Mouse (Mus musculus) megakaryocyte-erythroid progenitor cell, adult 5-6 weeks (primary cell): Measurements from ENCODE around the gene Ramp2. TPM values are rescaled to one million over a fixed set of nuclear protein-coding genes. Genes with fewer than 3 reads are reported as not detected.

ENCODE experiments used
- ATAC-seq: replicated peaks from 2 replicates; pipeline ENCODE4 v1.8.0; 2016; ENCODE audit warnings: mild to moderate bottlenecking, inconsistent platforms; ENCODE audit not compliant: severe bottlenecking, poor library complexity, low FRiP score, low TSS enrichment
- total RNA-seq, 2 experiments: library from RNA; stranded (forward) in 1 of 2; stranded (reverse) in 1 of 2; fragments of 200-1000, 215-1000 nt in 1 of 2; fragments of >200 nt in 1 of 2; fragmentation: Nextera tagmentation in 1 of 2; gene quantifications; 2 replicates each; pipeline ENCODE4 v1.2.3; 2014 to 2017

Ramp2 gene
- total RNA-seq, 2 experiments from 2014 or later = not detected

DNA sequence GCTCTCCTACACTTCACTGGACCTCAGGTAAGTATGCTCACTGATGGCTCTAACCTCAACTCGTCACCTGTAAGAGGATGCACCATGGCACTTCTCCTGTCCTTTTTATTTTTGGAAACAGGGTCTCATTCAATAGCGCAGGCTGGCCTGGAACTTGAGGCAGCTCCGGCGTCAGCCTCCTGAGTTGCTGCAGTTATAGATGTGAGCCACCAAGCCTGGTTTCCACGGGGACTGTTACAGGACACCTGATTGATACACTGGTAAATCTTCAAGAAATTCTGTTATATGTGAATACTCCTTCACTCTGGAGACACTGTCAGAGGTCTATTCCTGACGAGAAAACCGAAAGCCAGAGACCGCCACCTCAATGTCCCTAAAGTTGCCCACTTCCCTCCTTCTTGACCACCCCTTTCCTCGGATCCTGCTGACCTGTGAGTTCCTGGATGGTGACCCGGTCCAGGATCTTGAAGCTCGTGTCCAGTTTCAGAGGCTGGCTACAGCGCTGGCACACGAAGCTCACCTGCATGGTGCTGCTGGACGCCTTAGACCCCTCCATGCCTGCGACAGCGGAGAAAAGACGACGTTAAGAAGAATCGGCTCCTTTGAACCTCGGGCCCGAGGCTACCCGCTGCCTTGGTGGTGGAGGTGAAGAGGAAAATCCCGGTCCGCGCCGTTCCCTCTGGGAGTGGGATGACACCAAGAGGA is 55.6 kb downstream of the Ramp2 start:
- peak; percentile 54 for ATAC-seq

DNA sequence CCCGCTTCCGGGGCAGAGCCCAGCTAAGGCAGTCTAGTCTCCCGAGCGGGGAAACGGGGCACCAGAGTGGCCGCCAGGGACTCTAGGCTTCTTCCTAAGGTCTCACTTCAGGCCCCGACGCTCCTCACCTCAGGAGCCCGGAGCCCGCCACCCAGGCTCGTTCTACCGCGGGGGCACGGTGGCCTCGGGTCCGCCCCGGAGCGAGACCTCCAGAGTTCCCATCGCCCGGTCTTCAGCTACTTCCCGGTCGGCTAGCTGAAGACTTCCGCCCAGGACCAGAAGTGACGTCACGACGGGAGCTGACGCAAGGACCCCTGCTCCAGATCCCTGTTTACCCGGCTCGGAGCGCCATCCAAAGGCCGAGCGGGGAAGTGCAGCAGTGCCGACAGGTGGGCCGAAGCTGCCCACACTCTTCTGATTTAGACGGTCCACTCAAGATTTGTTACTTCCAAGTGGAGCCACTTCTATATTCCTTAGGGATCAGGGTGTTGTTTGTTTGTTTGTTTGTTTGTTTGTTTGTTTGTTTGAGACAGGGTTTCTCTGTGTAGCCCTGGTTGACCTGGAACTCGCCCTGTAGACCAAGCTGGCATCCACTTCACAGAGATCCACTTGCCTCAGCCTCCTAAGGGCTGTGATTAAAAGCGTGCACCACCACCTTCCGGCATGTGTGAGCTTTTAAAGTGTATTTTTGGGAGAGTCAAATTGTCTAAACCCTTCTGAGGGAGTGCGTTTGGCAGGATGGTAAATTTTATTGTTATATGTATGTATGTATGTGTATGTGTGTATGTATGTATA is 56.4 kb downstream of the Ramp2 start, which contains the start of gene Becn1:
TSS of gene Becn1 (minus strand) at position 283 of the 795 bp plus-strand sequence.
- ATAC-seq = peak; percentile 96

DNA sequence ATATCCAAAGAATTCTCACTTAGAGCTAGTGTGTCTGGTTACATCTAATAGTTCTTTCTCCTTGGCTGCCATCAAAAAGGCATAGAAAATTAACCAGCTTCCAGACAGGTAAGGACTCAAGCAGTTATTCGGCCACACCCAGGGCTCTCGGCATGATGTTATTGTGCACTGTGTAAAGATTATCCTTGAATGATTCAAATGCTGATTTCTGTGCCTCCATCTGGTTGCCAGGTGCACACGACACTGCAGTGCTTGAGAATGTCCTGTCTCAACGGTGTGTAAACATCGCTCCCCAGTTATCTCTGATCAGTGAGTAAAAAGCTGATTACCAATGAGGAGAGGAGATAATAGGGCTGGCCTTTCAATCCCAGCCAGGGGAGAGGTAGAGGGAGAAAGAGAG is 61.9 kb downstream of the Ramp2 start:
- ATAC-seq = 0 out of 2 replicates have a peak, but pooled peaks have one; percentile 34

Other genes with a start within 250 kb of the Ramp2 start
- gene Atp6v0a1, start 236.6 kb upstream of the Ramp2 start, total RNA-seq (2014; fragmentation: Nextera tagmentation) = 65.0 and 67.0 TPM in 2 replicates
- 32.0 and 71.5 TPM in 2 replicates for gene Atp6v0a1, start 236.6 kb upstream of the Ramp2 start, total RNA-seq (2017)
- gene Naglu, start 176.0 kb upstream of the Ramp2 start, total RNA-seq (2014; fragmentation: Nextera tagmentation) = 1.5 and 4.3 TPM in 2 replicates
- 3.1 and 4.5 TPM in 2 replicates for gene Naglu, start 176.0 kb upstream of the Ramp2 start, total RNA-seq (2017)
- not detected in 2 replicates for gene Hsd17b1, start 167.6 kb upstream of the Ramp2 start, total RNA-seq (2014; fragmentation: Nextera tagmentation)
- not detected in 2 replicates for gene Hsd17b1, start 167.6 kb upstream of the Ramp2 start, total RNA-seq (2017)
- gene Coasy, start 163.5 kb upstream of the Ramp2 start, total RNA-seq (2014; fragmentation: Nextera tagmentation) = 27.3 and 30.7 TPM in 2 replicates
- gene Coasy, start 163.5 kb upstream of the Ramp2 start, total RNA-seq (2017) = 15.1 and 17.2 TPM in 2 replicates
- gene Mlx, start 158.8 kb upstream of the Ramp2 start, total RNA-seq (2014; fragmentation: Nextera tagmentation) = 46.8 and 53.3 TPM in 2 replicates
- gene Mlx, start 158.8 kb upstream of the Ramp2 start, total RNA-seq (2017) = 34.5 and 74.8 TPM in 2 replicates
- 26.2 and 65.9 TPM in 2 replicates for gene Psmc3ip, start 150.6 kb upstream of the Ramp2 start, total RNA-seq (2014; fragmentation: Nextera tagmentation)
- 38.0 and 79.3 TPM in 2 replicates for gene Psmc3ip, start 150.6 kb upstream of the Ramp2 start, total RNA-seq (2017)
- gene Retreg3, start 126.1 kb upstream of the Ramp2 start, total RNA-seq (2014; fragmentation: Nextera tagmentation) = 17.0 and 20.6 TPM in 2 replicates
- gene Retreg3, start 126.1 kb upstream of the Ramp2 start, total RNA-seq (2017) = 29.3 and 36.7 TPM in 2 replicates
- gene Tubg1, start 126.1 kb upstream of the Ramp2 start, total RNA-seq (2014; fragmentation: Nextera tagmentation) = 51.9 and 55.2 TPM in 2 replicates
- 28.7 and 42.7 TPM in 2 replicates for gene Tubg1, start 126.1 kb upstream of the Ramp2 start, total RNA-seq (2017)
- not detected in 2 replicates for gene Tubg2, start 90.1 kb upstream of the Ramp2 start, total RNA-seq (2014; fragmentation: Nextera tagmentation)
- gene Tubg2, start 90.1 kb upstream of the Ramp2 start, total RNA-seq (2017) = not detected in 2 replicates
- not detected in 2 replicates for gene Cntnap1, start 75.5 kb upstream of the Ramp2 start, total RNA-seq (2014; fragmentation: Nextera tagmentation)
- gene Cntnap1, start 75.5 kb upstream of the Ramp2 start, total RNA-seq (2017) = 0.15 TPM in 1 of 2 replicates, not detected in the other
- gene Plekhh3, start 74.7 kb upstream of the Ramp2 start, total RNA-seq (2014; fragmentation: Nextera tagmentation) = not detected in 2 replicates
- gene Plekhh3, start 74.7 kb upstream of the Ramp2 start, total RNA-seq (2017) = not detected in 2 replicates
- gene Ccr10, start 70.6 kb upstream of the Ramp2 start, total RNA-seq (2014; fragmentation: Nextera tagmentation) = not detected in 2 replicates
- not detected in 2 replicates for gene Ccr10, start 70.6 kb upstream of the Ramp2 start, total RNA-seq (2017)
- gene Ezh1, start 19.6 kb upstream of the Ramp2 start, total RNA-seq (2014; fragmentation: Nextera tagmentation) = 18.2 and 20.6 TPM in 2 replicates
- 13.8 and 20.3 TPM in 2 replicates for gene Ezh1, start 19.6 kb upstream of the Ramp2 start, total RNA-seq (2017)
- gene Vps25, start 7.7 kb downstream of the Ramp2 start, total RNA-seq (2014; fragmentation: Nextera tagmentation) = 112 and 137 TPM in 2 replicates
- 44.7 and 71.5 TPM in 2 replicates for gene Vps25, start 7.7 kb downstream of the Ramp2 start, total RNA-seq (2017)
- gene Wnk4, start 14.5 kb downstream of the Ramp2 start, total RNA-seq (2014; fragmentation: Nextera tagmentation) = 0.25 and 1.4 TPM in 2 replicates
- 0.05 and 0.30 TPM in 2 replicates for gene Wnk4, start 14.5 kb downstream of the Ramp2 start, total RNA-seq (2017)
- gene Cntd1, start 33.0 kb downstream of the Ramp2 start, total RNA-seq (2014; fragmentation: Nextera tagmentation) = 2.3 and 3.7 TPM in 2 replicates
- 2.1 and 4.2 TPM in 2 replicates for gene Cntd1, start 33.0 kb downstream of the Ramp2 start, total RNA-seq (2017)
- 67.5 and 86.7 TPM in 2 replicates for gene Coa3, start 33.1 kb downstream of the Ramp2 start, total RNA-seq (2014; fragmentation: Nextera tagmentation)
- gene Coa3, start 33.1 kb downstream of the Ramp2 start, total RNA-seq (2017) = 28.4 and 40.6 TPM in 2 replicates
- 86.7 and 98.7 TPM in 2 replicates for gene Becn1, start 56.3 kb downstream of the Ramp2 start, total RNA-seq (2014; fragmentation: Nextera tagmentation)
- gene Becn1, start 56.3 kb downstream of the Ramp2 start, total RNA-seq (2017) = 160 and 162 TPM in 2 replicates
- 239 and 277 TPM in 2 replicates for gene Psme3, start 70.2 kb downstream of the Ramp2 start, total RNA-seq (2014; fragmentation: Nextera tagmentation)
- gene Psme3, start 70.2 kb downstream of the Ramp2 start, total RNA-seq (2017) = 176 and 226 TPM in 2 replicates
- gene Aoc2, start 79.0 kb downstream of the Ramp2 start, total RNA-seq (2014; fragmentation: Nextera tagmentation) = 7.6 and 11.5 TPM in 2 replicates
- gene Aoc2, start 79.0 kb downstream of the Ramp2 start, total RNA-seq (2017) = 1.9 and 2.9 TPM in 2 replicates
- gene Aoc3, start 84.6 kb downstream of the Ramp2 start, total RNA-seq (2014; fragmentation: Nextera tagmentation) = not detected in 2 replicates
- gene Aoc3, start 84.6 kb downstream of the Ramp2 start, total RNA-seq (2017) = 0.69 TPM in 1 of 2 replicates, not detected in the other
- gene G6pc, start 121.5 kb downstream of the Ramp2 start, total RNA-seq (2014; fragmentation: Nextera tagmentation) = not detected in 2 replicates
- gene G6pc, start 121.5 kb downstream of the Ramp2 start, total RNA-seq (2017) = not detected in 2 replicates
- 74.9 and 108 TPM in 2 replicates for gene Aarsd1, start 171.6 kb downstream of the Ramp2 start, total RNA-seq (2014; fragmentation: Nextera tagmentation)
- gene Aarsd1, start 171.6 kb downstream of the Ramp2 start, total RNA-seq (2017) = 81.8 and 87.7 TPM in 2 replicates
- 4.9 and 7.1 TPM in 2 replicates for gene Gm27029, start 178.8 kb downstream of the Ramp2 start, total RNA-seq (2014; fragmentation: Nextera tagmentation)
- 0.61 TPM in 1 of 2 replicates, not detected in the other for gene Gm27029, start 178.8 kb downstream of the Ramp2 start, total RNA-seq (2017)
- 5.1 and 6.5 TPM in 2 replicates for gene Rundc1, start 179.1 kb downstream of the Ramp2 start, total RNA-seq (2014; fragmentation: Nextera tagmentation)
- gene Rundc1, start 179.1 kb downstream of the Ramp2 start, total RNA-seq (2017) = 1.5 and 6.2 TPM in 2 replicates
- not detected in 2 replicates for gene Ptges3l, start 179.3 kb downstream of the Ramp2 start, total RNA-seq (2014; fragmentation: Nextera tagmentation)
- not detected in 2 replicates for gene Ptges3l, start 179.3 kb downstream of the Ramp2 start, total RNA-seq (2017)
- 1,243 and 1,644 TPM in 2 replicates for gene Rpl27, start 196.3 kb downstream of the Ramp2 start, total RNA-seq (2014; fragmentation: Nextera tagmentation)
- 3,990 and 4,375 TPM in 2 replicates for gene Rpl27, start 196.3 kb downstream of the Ramp2 start, total RNA-seq (2017)
- 35.5 and 44.1 TPM in 2 replicates for gene Ifi35, start 202.4 kb downstream of the Ramp2 start, total RNA-seq (2014; fragmentation: Nextera tagmentation)
- gene Ifi35, start 202.4 kb downstream of the Ramp2 start, total RNA-seq (2017) = 31.7 and 33.5 TPM in 2 replicates
- gene Rnd2, start 219.0 kb downstream of the Ramp2 start, total RNA-seq (2014; fragmentation: Nextera tagmentation) = 1.6 and 7.2 TPM in 2 replicates
- gene Rnd2, start 219.0 kb downstream of the Ramp2 start, total RNA-seq (2017) = 3.5 and 3.8 TPM in 2 replicates
- gene Vat1, start 220.2 kb downstream of the Ramp2 start, total RNA-seq (2014; fragmentation: Nextera tagmentation) = 6.5 and 7.4 TPM in 2 replicates
- 3.3 and 5.4 TPM in 2 replicates for gene Vat1, start 220.2 kb downstream of the Ramp2 start, total RNA-seq (2017)